Mouse (Mus musculus) CD4-positive naive resting alpha-beta T cell, adult 76 days (primary cell): ENCODE data around the gene Clmp. TPM values are rescaled to one million over a fixed set of nuclear protein-coding genes. Genes with fewer than 3 reads are reported as not detected.

Experiments used
- total RNA-seq: library from RNA; stranded (reverse); gene quantifications from one replicate; pipeline ENCODE4 v1.2.4, GENCODE M21; 2023

Gene Clmp
- total RNA-seq, result 0.21 TPM

DNA sequence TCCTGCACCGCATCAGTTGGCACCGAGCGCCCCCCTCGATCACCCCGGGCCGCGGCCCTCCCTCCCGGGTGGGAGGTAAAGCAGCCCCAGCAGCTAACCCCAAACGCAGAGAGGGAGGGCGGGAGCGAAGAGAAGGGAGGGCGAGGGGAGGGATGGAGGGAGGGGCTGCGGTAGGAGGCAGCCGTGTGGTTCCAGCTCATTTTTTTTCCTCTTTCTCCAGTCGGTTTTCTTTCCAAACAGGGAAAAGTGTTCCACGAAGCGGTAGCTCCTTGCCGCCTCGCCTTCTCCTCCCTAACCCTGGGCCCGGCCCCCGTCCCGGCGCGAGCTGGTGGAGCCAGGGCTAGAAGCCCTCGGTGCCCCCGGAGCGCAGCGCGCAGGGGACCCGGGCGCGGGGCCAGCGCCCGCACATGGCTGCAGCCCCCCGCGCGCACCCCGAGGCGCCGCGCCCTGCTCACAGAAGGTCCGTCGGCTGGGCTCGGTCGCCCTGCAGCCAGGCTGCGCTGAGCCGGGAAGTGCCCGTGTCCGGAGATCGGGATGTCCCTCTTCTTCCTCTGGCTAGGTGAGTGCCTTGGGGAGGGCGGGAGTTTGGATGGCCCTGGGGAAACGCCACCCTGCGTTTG lies at the start of gene Clmp:
Gene Clmp, plus strand, starts transcription at position 162 of the 620 bp plus-strand sequence.

DNA sequence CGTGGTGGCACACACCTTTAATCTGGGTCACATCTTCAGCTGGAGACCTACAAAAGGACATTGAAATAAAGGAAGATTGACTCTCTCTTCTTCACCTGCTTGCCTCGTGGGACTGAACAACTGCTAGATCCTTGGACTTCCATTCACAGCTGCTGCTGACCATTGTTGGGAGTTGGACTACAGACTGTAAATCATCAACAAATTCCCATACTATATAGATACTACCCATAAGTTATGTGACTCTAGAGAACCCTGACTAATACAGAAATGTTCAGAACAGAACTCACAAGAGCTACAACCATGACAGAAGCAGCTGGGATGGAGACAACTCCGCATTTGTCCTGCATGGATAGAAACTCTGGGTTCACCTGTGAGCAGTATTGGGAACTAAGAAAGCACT lies 15.4 kb upstream of the Clmp start, which contains the start of gene Gm21915:
Gene Gm21915, plus strand, starts transcription at position 301 of the 400 bp plus-strand sequence.

DNA sequence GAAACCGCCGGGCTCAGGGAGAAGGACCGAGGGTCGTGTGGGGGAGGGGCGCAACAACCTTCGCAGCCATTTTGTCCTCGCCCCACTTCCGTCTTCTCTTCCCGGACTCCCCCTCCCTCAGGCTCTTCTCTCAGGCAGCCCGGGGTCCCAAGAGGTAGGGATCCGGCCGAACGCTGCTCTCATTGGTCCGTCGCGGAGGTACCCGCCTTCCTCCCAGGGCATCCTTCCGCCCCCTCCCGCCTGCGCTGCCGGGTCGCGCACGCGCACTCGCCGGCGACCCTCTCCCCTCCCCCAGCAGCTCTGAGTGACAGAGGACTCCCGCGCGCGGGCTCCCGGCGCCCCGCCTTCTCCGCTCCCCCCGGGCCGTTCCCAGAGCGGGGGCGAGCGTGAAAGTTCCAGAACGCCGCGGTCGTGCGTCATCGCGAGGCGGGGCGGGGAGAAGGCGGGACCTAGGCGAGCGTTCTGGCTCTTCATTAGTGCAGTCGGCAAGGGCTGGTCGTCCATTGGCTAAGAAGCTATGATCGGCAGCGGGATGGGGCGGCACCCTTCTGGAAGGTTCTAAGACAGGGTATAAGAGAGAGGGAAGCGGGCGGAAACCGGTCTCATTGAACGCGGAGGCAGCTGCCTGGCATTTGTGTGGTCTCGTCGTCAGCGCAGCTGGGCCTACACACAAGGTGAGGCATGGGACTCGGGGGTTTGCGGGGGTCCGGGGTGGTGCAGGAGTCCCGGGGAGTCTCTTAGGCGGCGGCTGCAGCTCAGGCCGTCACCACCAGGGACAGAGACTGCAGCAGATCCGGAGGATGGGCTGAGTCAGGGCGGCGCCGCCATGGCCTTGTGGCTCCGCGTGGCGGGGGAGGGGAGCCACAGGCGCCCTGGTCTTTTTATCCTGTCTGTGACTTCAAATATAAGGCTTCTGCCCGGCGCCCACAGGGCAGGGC lies 115.2 kb downstream of the Clmp start, which contains the start of gene Hspa8:
Gene Hspa8, plus strand, starts transcription at position 310 of the 938 bp plus-strand sequence.

Other genes starting within 250 kb of the Clmp start
- gene Gramd1b, start 154.6 kb upstream of the Clmp start, total RNA-seq, result 48.7 TPM
- gene Gm21915, start 15.3 kb upstream of the Clmp start, total RNA-seq, result not detected
- gene Hspa8, start 115.0 kb downstream of the Clmp start, total RNA-seq, result 2,092 TPM
- not detected for gene Bsx, start 188.2 kb downstream of the Clmp start, total RNA-seq